Mouse (Mus musculus) erythroblast, embryonic 14.5 days (primary cell): ENCODE results near the gene Mei1.

Source experiments
- GATA1 ChIP-seq: IDR thresholded peaks from 2 replicates; pipeline ENCODE4 v1.6.1; 2012; ENCODE audit warnings: low read length, inconsistent platforms, mixed read lengths
- TAL1 ChIP-seq: IDR thresholded peaks from 3 replicates; pipeline ENCODE4 v1.6.1; 2012; ENCODE audit warnings: low read length, inconsistent platforms, mixed read lengths

GRCm38 (mm10) chr15:82085606-82086005 lies 15.8 kb downstream of the Mei1 start:
- TF ChIP-seq GATA1 = no peak
- TF ChIP-seq TAL1 = no peak
